Mouse (Mus musculus): ENCODE results near the gene Gm20696. TPM values are rescaled to one million over a fixed set of nuclear protein-coding genes. Genes with fewer than 3 reads are reported as not detected.

Gene Gm20696
- polyA plus RNA-seq, 1 experiment from 2014 or later = 2.6 TPM

GRCm38 (mm10) chr6:99372016-99372415 is 294.6 kb downstream of the Gm20696 start:
- no peak for ATAC-seq (ENCODE audit: insufficient number of reproducible peaks, low FRiP score)
- WGBS = 89% methylated on average over 6 of the region's 6 CpGs

DNA sequence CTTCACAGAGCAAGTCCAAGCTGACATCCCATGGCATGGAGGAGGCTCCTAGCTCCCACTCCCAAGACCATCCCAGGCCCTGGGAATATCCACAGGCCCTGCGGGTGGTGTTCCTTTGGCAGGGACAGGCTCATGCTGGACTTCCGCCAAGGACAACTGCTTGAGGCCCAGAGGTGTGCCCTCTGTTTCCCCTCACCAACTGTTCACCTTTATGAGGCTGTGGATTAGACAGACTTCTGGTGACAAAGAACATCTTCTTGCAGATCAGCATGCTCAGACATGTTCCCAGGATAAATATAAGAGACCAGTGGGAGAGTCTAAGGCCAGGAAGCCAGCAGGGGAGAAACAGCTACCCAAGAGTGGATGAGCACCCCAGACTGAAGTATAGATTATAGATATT is 296.7 kb downstream of the Gm20696 start:
- Histone ChIP-seq H3K9ac (no peak overlapping the region), H3K27ac (ENCODE audit: poor library complexity, severe bottlenecking) (no peak overlapping the region), H3K4me3 (no peak overlapping the region), H3K27me3 (replicated peaks) (no peaks in the 10 kb centered on the region), H3K36me3 (no peaks in the 10 kb centered on the region), H3K4me1 (replicated peaks) (peaks cover 30% of the 10 kb centered on the region), H3K4me2 (no peak overlapping the region), H3K9me3 (replicated peaks) (no peaks in the 10 kb centered on the region)
- no peak for ATAC-seq (ENCODE audit: insufficient number of reproducible peaks, low FRiP score)
- WGBS = 83% methylated on average over 2 of the region's 2 CpGs

More at GRCm38 (mm10) chr6:99372016-99372415, 294.6 kb downstream of the Gm20696 start:
- Histone ChIP-seq H3K4me3 (no peak overlapping the region), H3K9me3 (replicated peaks) (no peaks in the 10 kb centered on the region), H3K27me3 (replicated peaks) (no peaks in the 10 kb centered on the region), H3K4me2 (no peak overlapping the region), H3K36me3 (no peaks in the 10 kb centered on the region), H3K9ac (no peak overlapping the region), H3K27ac (ENCODE audit: poor library complexity, severe bottlenecking) (no peak overlapping the region), H3K4me1 (replicated peaks) (peaks cover 47% of the 10 kb centered on the region)

- WGBS = 81% methylated on average over 3 of the region's 3 CpGs
- Histone ChIP-seq H3K4me2 (no peak overlapping the region), H3K27me3 (replicated peaks) (no peaks in the 10 kb centered on the region), H3K9me3 (replicated peaks) (no peaks in the 10 kb centered on the region), H3K4me3 (no peak overlapping the region), H3K4me1 (replicated peaks) (peaks cover 22% of the 10 kb centered on the region), H3K27ac (ENCODE audit: poor library complexity, severe bottlenecking) (no peak overlapping the region), H3K36me3 (no peaks in the 10 kb centered on the region), H3K9ac (no peak overlapping the region)
- ATAC-seq (ENCODE audit: insufficient number of reproducible peaks, low FRiP score) = no peak
Observed at GRCm38 (mm10) chr6:99369156-99369555, 297.4 kb downstream of the Gm20696 start.

- no peaks in the 10 kb centered on the region for H3K36me3 ChIP-seq
- ATAC-seq (ENCODE audit: insufficient number of reproducible peaks, low FRiP score) = no peak
- no peaks in the 10 kb centered on the region for H3K27me3 ChIP-seq (replicated peaks)
- H3K4me1 ChIP-seq (replicated peaks) = peaks cover 20% of the 10 kb centered on the region
- no peak overlapping the region for H3K4me3 ChIP-seq
- WGBS = 42% methylated on average over 4 of the region's 4 CpGs
- H3K9ac ChIP-seq = no peak overlapping the region
- no peaks in the 10 kb centered on the region for H3K9me3 ChIP-seq (replicated peaks)
- no peak overlapping the region for H3K4me2 ChIP-seq
- no peak overlapping the region for H3K27ac ChIP-seq (ENCODE audit: poor library complexity, severe bottlenecking)
Observed at GRCm38 (mm10) chr6:99368118-99368753, 298.4 kb downstream of the Gm20696 start.

DNA sequence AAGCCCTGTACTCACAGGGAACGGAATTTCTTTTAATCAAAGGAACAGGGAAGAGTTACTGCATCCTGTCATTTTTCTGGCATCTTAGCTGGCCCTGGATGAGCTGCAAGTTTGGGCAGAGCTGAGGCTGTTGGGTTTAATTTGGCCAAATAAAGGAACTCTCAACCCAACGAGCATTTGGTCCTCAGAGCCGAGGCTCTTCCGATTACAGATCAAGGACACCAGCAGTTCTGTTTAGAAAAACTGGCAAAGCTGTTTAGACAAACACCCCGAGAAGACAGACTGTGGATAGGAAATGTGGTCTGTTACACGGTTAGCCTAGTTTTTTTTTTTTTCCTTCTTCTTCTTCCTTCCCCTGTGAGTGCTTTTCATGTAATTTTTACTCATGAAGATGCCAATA is 302.1 kb downstream of the Gm20696 start:
- no peaks in the 10 kb centered on the region for H3K27me3 ChIP-seq (replicated peaks)

GRCm38 (mm10) chr6:99360581-99360980 is 306.0 kb downstream of the Gm20696 start:
- 68% methylated on average over 4 of the region's 4 CpGs for WGBS
- ATAC-seq (ENCODE audit: insufficient number of reproducible peaks, low FRiP score) = no peak
- Histone ChIP-seq H3K4me3 (no peak overlapping the region), H3K9ac (no peak overlapping the region), H3K27ac (ENCODE audit: poor library complexity, severe bottlenecking) (peak overlapping the region; percentile 41; the same call in 1 of the 2 replicates), H3K4me1 (replicated peaks) (peaks cover 29% of the 10 kb centered on the region), H3K9me3 (replicated peaks) (no peaks in the 10 kb centered on the region), H3K4me2 (no peak overlapping the region), H3K36me3 (no peaks in the 10 kb centered on the region), H3K27me3 (replicated peaks) (no peaks in the 10 kb centered on the region)

More for the DNA sequence above, 302.1 kb downstream of the Gm20696 start:
- Histone ChIP-seq H3K36me3 (no peaks in the 10 kb centered on the region), H3K9ac (no peak overlapping the region), H3K4me2 (no peak overlapping the region), H3K27ac (ENCODE audit: poor library complexity, severe bottlenecking) (no peak overlapping the region), H3K9me3 (replicated peaks) (no peaks in the 10 kb centered on the region), H3K4me3 (no peak overlapping the region), H3K4me1 (replicated peaks) (peaks cover 27% of the 10 kb centered on the region)
- WGBS = 65% methylated on average over 6 of the region's 6 CpGs
- ATAC-seq (ENCODE audit: insufficient number of reproducible peaks, low FRiP score) = no peak

- WGBS = 58% methylated on average over 6 of the region's 6 CpGs
- Histone ChIP-seq H3K4me2 (no peak overlapping the region), H3K36me3 (no peaks in the 10 kb centered on the region), H3K9me3 (replicated peaks) (no peaks in the 10 kb centered on the region), H3K27ac (ENCODE audit: poor library complexity, severe bottlenecking) (peak overlapping the region; percentile 62), H3K4me1 (replicated peaks) (peaks cover 34% of the 10 kb centered on the region), H3K9ac (no peak overlapping the region), H3K27me3 (replicated peaks) (no peaks in the 10 kb centered on the region), H3K4me3 (no peak overlapping the region)
- no peak for ATAC-seq (ENCODE audit: insufficient number of reproducible peaks, low FRiP score)
Observed at GRCm38 (mm10) chr6:99359765-99360499, 306.7 kb downstream of the Gm20696 start.

- Histone ChIP-seq H3K36me3 (no peaks in the 10 kb centered on the region), H3K27ac (ENCODE audit: poor library complexity, severe bottlenecking) (peak overlapping the region; percentile 62), H3K4me2 (no peak overlapping the region), H3K9me3 (replicated peaks) (no peaks in the 10 kb centered on the region), H3K27me3 (replicated peaks) (no peaks in the 10 kb centered on the region), H3K4me3 (no peak overlapping the region), H3K9ac (no peak overlapping the region), H3K4me1 (replicated peaks) (peaks cover 40% of the 10 kb centered on the region)
- no peak for ATAC-seq (ENCODE audit: insufficient number of reproducible peaks, low FRiP score)
- WGBS = 72% methylated on average over 9 of the region's 9 CpGs
Observed at GRCm38 (mm10) chr6:99359036-99359698, 307.4 kb downstream of the Gm20696 start.

DNA sequence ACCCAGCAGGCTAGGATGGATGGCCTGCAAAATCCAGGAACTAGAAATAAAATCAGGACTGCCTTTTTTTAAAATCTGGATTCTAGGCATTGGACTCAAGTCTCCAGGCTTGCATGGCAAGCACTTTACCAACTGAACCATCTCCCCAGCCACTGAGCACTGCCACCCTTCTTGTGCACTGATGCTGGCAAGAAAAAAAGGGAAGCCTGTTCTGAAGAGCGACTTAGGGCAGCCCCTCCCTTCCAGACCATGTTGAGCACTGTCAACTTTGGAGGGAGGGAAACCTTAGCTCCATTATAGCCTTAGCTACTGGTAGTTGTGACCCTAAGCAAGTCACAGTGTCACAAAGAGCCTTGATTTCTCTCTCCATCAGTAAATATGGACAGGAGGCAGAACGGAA is 308.7 kb downstream of the Gm20696 start:
- Histone ChIP-seq H3K36me3 (no peaks in the 10 kb centered on the region), H3K4me3 (no peak overlapping the region), H3K4me2 (no peak overlapping the region), H3K4me1 (replicated peaks) (peaks cover 47% of the 10 kb centered on the region), H3K27me3 (replicated peaks) (no peaks in the 10 kb centered on the region), H3K9me3 (replicated peaks) (no peaks in the 10 kb centered on the region), H3K27ac (ENCODE audit: poor library complexity, severe bottlenecking) (no peak overlapping the region), H3K9ac (no peak overlapping the region)
- WGBS = 83% methylated on average over 2 of the region's 2 CpGs
- no peak for ATAC-seq (ENCODE audit: insufficient number of reproducible peaks, low FRiP score)

DNA sequence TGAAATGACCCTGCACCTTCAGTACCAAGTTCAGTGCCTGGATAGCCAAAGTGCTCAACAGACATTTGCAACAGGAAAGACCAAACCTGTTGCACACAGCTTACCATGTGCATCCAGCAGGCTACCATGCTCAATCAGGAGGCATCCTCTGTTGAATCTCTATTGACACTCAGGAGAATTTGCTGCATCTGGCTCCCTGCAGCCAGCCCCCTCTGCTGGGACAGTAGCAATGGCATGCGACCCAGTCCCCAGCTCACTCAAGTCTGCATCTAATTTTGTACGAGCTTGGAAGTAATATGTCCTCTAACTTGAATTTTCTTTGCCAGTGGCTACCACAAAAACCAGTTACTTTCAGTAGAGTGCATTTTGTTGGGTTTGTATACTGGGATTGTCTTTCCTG is 312.3 kb downstream of the Gm20696 start:
- WGBS = 26% methylated on average over 2 of the region's 2 CpGs

DNA sequence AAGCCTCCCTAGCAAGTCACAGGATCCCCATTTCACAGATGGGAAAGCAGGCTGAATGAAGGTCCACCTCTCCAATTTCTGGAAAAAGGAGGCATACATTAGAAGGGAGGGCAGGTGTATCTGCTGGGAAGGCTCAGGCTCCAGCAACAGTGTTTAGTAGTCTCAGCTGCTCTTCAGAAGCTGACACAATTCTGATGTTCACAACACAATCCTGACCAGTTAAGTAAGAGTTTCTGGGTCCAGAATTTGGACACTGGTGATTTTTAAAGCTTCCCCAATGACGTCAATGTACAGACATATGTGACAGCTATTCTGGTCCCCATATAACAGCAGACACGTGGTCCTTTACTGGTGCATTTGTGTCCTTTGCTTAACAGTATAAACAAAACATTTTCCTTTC is 313.2 kb downstream of the Gm20696 start:
- Histone ChIP-seq H3K36me3 (no peaks in the 10 kb centered on the region), H3K4me1 (replicated peaks) (peaks cover 34% of the 10 kb centered on the region), H3K27ac (ENCODE audit: poor library complexity, severe bottlenecking) (no peak overlapping the region), H3K4me2 (no peak overlapping the region), H3K4me3 (no peak overlapping the region), H3K9ac (no peak overlapping the region), H3K27me3 (replicated peaks) (no peaks in the 10 kb centered on the region), H3K9me3 (replicated peaks) (no peaks in the 10 kb centered on the region)
- ATAC-seq (ENCODE audit: insufficient number of reproducible peaks, low FRiP score) = no peak
- WGBS = 54% methylated on average over 2 of the region's 2 CpGs

More for the DNA sequence above, 312.3 kb downstream of the Gm20696 start:
- no peak for ATAC-seq (ENCODE audit: insufficient number of reproducible peaks, low FRiP score)
- Histone ChIP-seq H3K36me3 (no peaks in the 10 kb centered on the region), H3K27ac (ENCODE audit: poor library complexity, severe bottlenecking) (no peak overlapping the region), H3K4me1 (replicated peaks) (peaks cover 43% of the 10 kb centered on the region), H3K9ac (no peak overlapping the region), H3K4me3 (no peak overlapping the region), H3K4me2 (no peak overlapping the region), H3K27me3 (replicated peaks) (no peaks in the 10 kb centered on the region), H3K9me3 (replicated peaks) (no peaks in the 10 kb centered on the region)
